Mouse (Mus musculus) neural tube, embryonic 10.5 days (tissue): ENCODE data around the gene Gpkow.
"Not testable (repeated sequence)": the region's sequence is repeated elsewhere in the genome, so short reads cannot be mapped to it uniquely, and the experiment has no call there.

Experiments
- DNase-seq: peaks from one replicate; pipeline ENCODE4 v3.0.0-alpha.2; 2017; ENCODE audit warnings: low spot score; ENCODE audit errors: extremely low spot score

Gpkow gene

GRCm38 (mm10) chrX:7688321-7688720 is 8.6 kb upstream of the Gpkow start:
- DNase-seq: no peak

GRCm38 (mm10) chrX:7690486-7690885 is 6.4 kb upstream of the Gpkow start:
- DNase-seq: no peak

GRCm38 (mm10) chrX:7692862-7693261 is 4.1 kb upstream of the Gpkow start:
- DNase-seq: no peak

GRCm38 (mm10) chrX:7696520-7696919 is 411 bp upstream of the Gpkow start:
- no peak for DNase-seq

- not testable (repeated sequence) for DNase-seq
These were observed 16.8 kb downstream of the Gpkow start for GRCm38 (mm10) chrX:7713764-7714134.

- peak; percentile 73 for DNase-seq
These were observed 17.4 kb downstream of the Gpkow start, which contains the start of gene Wdr45 for GRCm38 (mm10) chrX:7714135-7714899. TSS of gene Wdr45 (plus strand) at chrX:7714333.

- not testable (repeated sequence) for DNase-seq
These were observed 19.1 kb downstream of the Gpkow start for GRCm38 (mm10) chrX:7716058-7716457.

- DNase-seq: peak; percentile 68
These were observed 24.8 kb downstream of the Gpkow start, which contains the start of gene Gm45208 for GRCm38 (mm10) chrX:7721514-7722281. TSS of gene Gm45208 (plus strand) at chrX:7722245.

- no peak for DNase-seq
These were observed 25.3 kb downstream of the Gpkow start for GRCm38 (mm10) chrX:7722282-7722611.

- no peak for DNase-seq
These were observed 25.8 kb downstream of the Gpkow start for GRCm38 (mm10) chrX:7722691-7723090.

GRCm38 (mm10) chrX:7724135-7724534 is 27.2 kb downstream of the Gpkow start:
- DNase-seq: no peak

- no peak for DNase-seq
These were observed 28.9 kb downstream of the Gpkow start for GRCm38 (mm10) chrX:7725841-7726240.

GRCm38 (mm10) chrX:7727176-7727575 is 30.2 kb downstream of the Gpkow start:
- no peak for DNase-seq

- peak; percentile 65 for DNase-seq
These were observed 31.4 kb downstream of the Gpkow start, which contains the start of gene Praf2 for GRCm38 (mm10) chrX:7728215-7728921. TSS of gene Praf2 (plus strand) at chrX:7728439.

- DNase-seq: no peak
These were observed 32.0 kb downstream of the Gpkow start for GRCm38 (mm10) chrX:7728922-7729265.

GRCm38 (mm10) chrX:7733571-7734156 is 36.7 kb downstream of the Gpkow start:
- DNase-seq: peak; percentile 57

GRCm38 (mm10) chrX:7739336-7740081 is 42.6 kb downstream of the Gpkow start:
- DNase-seq: no peak

GRCm38 (mm10) chrX:7740082-7740819 is 43.3 kb downstream of the Gpkow start:
- no peak for DNase-seq

- DNase-seq: no peak
These were observed 44.2 kb downstream of the Gpkow start for GRCm38 (mm10) chrX:7741103-7741502.

- DNase-seq: no peak
These were observed 46.5 kb downstream of the Gpkow start for GRCm38 (mm10) chrX:7743470-7743869.
